ENCODE assay signal across 22 mouse cellular contexts in genomic region chr14:46956121-46956520, GRCm38 (mm10).
A peak's percentile ranks its signal among the peaks of the same experiment; 100 is the strongest.
DNase-seq lines count a peak whose midpoint lies in the region; ATAC-seq and TF ChIP-seq lines count a peak whose summit lies in the region.
"Had no signal": no experiment of that assay in that cellular context is flagged by ENCODE, and none has a peak within 500 bp of the region (broad histone marks: within the 10 kb centered on the region; RNA-seq: fewer than 3 reads in every experiment).

No protein-coding gene starts in this region.

- no peak for TF ChIP-seq CTCF in heart, adult 2 months (IDR thresholded peaks at IDR 0.05)

- peaks cover 3% of the 10 kb centered on the region for H3K79me2 ChIP-seq in heart, adult 2 months (replicated peaks; ENCODE audit: control insufficient read depth, insufficient read depth, low read length)

- no peak overlapping the region for H3K4me2 ChIP-seq in kidney, embryonic 15.5 days
- no peak overlapping the region for H3K4me2 ChIP-seq in embryonic facial prominence, embryonic 11.5 days (ENCODE audit: low read depth, low read length)
- H3K4me2 ChIP-seq: hindbrain, embryonic 12.5 days; limb, embryonic 13.5 days; liver, embryonic 15.5 days; neural tube, embryonic 15.5 days; stomach, embryonic 15.5 days had no signal

- H3K4me1 ChIP-seq in heart, embryonic 10.5 days: peaks cover 48% of the 10 kb centered on the region
- peaks cover 7% of the 10 kb centered on the region for H3K4me1 ChIP-seq in heart, adult 2 months (ENCODE audit: control insufficient read depth, insufficient read depth, low read length)
- H3K4me1 ChIP-seq in kidney, embryonic 15.5 days: peaks cover 31% of the 10 kb centered on the region
- H3K4me1 ChIP-seq in embryonic facial prominence, embryonic 11.5 days (ENCODE audit: control insufficient read depth, insufficient read depth, low read length): no peaks in the 10 kb centered on the region
- H3K4me1 ChIP-seq: liver, embryonic 15.5 days had no signal

- ATAC-seq in kidney, embryonic 15.5 days (replicated peaks; ENCODE audit: low FRiP score): no peak
- no peak for ATAC-seq in embryonic facial prominence, embryonic 11.5 days (replicated peaks; ENCODE audit: insufficient number of reproducible peaks, low FRiP score, low TSS enrichment, low read depth)
- ATAC-seq: midbrain, embryonic 16.5 days had no signal

- no peak for DNase-seq in heart, embryonic 10.5 days (ENCODE audit: low spot score)
- no peak for DNase-seq in heart, adult 2 months
- DNase-seq in kidney, adult 11 months: no peak
- peak; percentile 63 for DNase-seq in embryo, embryonic 10.5 days (ENCODE audit: low spot score)
- peak; percentile 43 for DNase-seq in embryonic facial prominence, embryonic 11.5 days (ENCODE audit: low spot score)
- DNase-seq in frontal cortex, postnatal 36 days (ENCODE audit: low spot score in 2 of 2): no peak
- DNase-seq: adrenal gland, adult 2 months; cerebellum, adult 11 months; cerebellum, postnatal 10 days; heart, postnatal 14 days; thymus, postnatal 25 days had no signal

- peaks cover 5% of the 10 kb centered on the region; the same call in 1 of the 2 replicates for H3K36me3 ChIP-seq in heart, embryonic 10.5 days
- peaks cover 4% of the 10 kb centered on the region; the same call in 1 of the 2 replicates for H3K36me3 ChIP-seq in heart, adult 2 months (ENCODE audit: control insufficient read depth, insufficient read depth, low read length)
- H3K36me3 ChIP-seq in kidney, embryonic 15.5 days: no peaks in the 10 kb centered on the region
- no peaks in the 10 kb centered on the region for H3K36me3 ChIP-seq in embryonic facial prominence, embryonic 11.5 days (replicated peaks; ENCODE audit: control insufficient read depth, insufficient read depth, low read depth, low read length)
- H3K36me3 ChIP-seq: hindbrain, embryonic 12.5 days; limb, embryonic 13.5 days; liver, embryonic 15.5 days; midbrain, embryonic 10.5 days; neural tube, embryonic 15.5 days; stomach, embryonic 15.5 days had no signal

- H3K9me3 ChIP-seq in heart, embryonic 10.5 days: no peaks in the 10 kb centered on the region
- H3K9me3 ChIP-seq in kidney, embryonic 15.5 days (replicated peaks): no peaks in the 10 kb centered on the region
- no peaks in the 10 kb centered on the region for H3K9me3 ChIP-seq in embryonic facial prominence, embryonic 11.5 days (replicated peaks; ENCODE audit: control insufficient read depth, low read length)
- H3K9me3 ChIP-seq: hindbrain, embryonic 12.5 days; limb, embryonic 13.5 days; liver, embryonic 15.5 days; midbrain, embryonic 10.5 days; neural tube, embryonic 15.5 days; stomach, embryonic 15.5 days had no signal

- H3K9ac ChIP-seq in heart, adult 2 months (ENCODE audit: low read depth, low read length): no peak overlapping the region
- no peak overlapping the region for H3K9ac ChIP-seq in kidney, embryonic 15.5 days
- no peak overlapping the region for H3K9ac ChIP-seq in embryonic facial prominence, embryonic 11.5 days (replicated peaks; ENCODE audit: low read length)
- H3K9ac ChIP-seq: hindbrain, embryonic 12.5 days; limb, embryonic 13.5 days; liver, embryonic 15.5 days; neural tube, embryonic 15.5 days; stomach, embryonic 15.5 days had no signal

- TF ChIP-seq POLR2A in heart, adult 2 months (IDR thresholded peaks at IDR 0.05; ENCODE audit: insufficient read depth, low read depth, low read length): no peak

- peak overlapping the region; percentile 52; the same call in 1 of the 2 replicates for H3K27ac ChIP-seq in heart, embryonic 10.5 days
- no peak overlapping the region for H3K27ac ChIP-seq in heart, adult 2 months
- H3K27ac ChIP-seq in kidney, embryonic 15.5 days: peak overlapping the region; percentile 51; the same call in 1 of the 2 replicates
- no peak overlapping the region for H3K27ac ChIP-seq in embryonic facial prominence, embryonic 11.5 days (replicated peaks; ENCODE audit: low read depth, low read length)
- H3K27ac ChIP-seq: hindbrain, embryonic 12.5 days; limb, embryonic 13.5 days; liver, embryonic 15.5 days; macrophage; midbrain, embryonic 10.5 days; neural tube, embryonic 15.5 days; stomach, embryonic 15.5 days had no signal

- H3K4me3 ChIP-seq in heart, embryonic 10.5 days: no peak overlapping the region
- no peak overlapping the region for H3K4me3 ChIP-seq in heart, adult 2 months
- H3K4me3 ChIP-seq in kidney, embryonic 15.5 days (replicated peaks): no peak overlapping the region
- no peak overlapping the region for H3K4me3 ChIP-seq in embryonic facial prominence, embryonic 11.5 days (ENCODE audit: low read depth, low read length)
- H3K4me3 ChIP-seq: hindbrain, embryonic 12.5 days; limb, embryonic 13.5 days; liver, embryonic 15.5 days; midbrain, embryonic 10.5 days; myocyte; neural tube, embryonic 15.5 days; stomach, embryonic 15.5 days had no signal

- no peaks in the 10 kb centered on the region for H3K27me3 ChIP-seq in heart, embryonic 10.5 days (ENCODE audit: insufficient read depth, poor library complexity, severe bottlenecking)
- H3K27me3 ChIP-seq in heart, adult 2 months (ENCODE audit: control insufficient read depth, insufficient read depth, low read length): no peaks in the 10 kb centered on the region
- no peaks in the 10 kb centered on the region for H3K27me3 ChIP-seq in kidney, embryonic 15.5 days
- no peaks in the 10 kb centered on the region for H3K27me3 ChIP-seq in embryonic facial prominence, embryonic 11.5 days (ENCODE audit: control insufficient read depth, insufficient read depth, low read length)
- H3K27me3 ChIP-seq: hindbrain, embryonic 12.5 days; limb, embryonic 13.5 days; liver, embryonic 15.5 days; neural tube, embryonic 15.5 days; Patski; stomach, embryonic 15.5 days had no signal

- no peak for TF ChIP-seq EP300 in heart, adult 2 months (IDR thresholded peaks at IDR 0.05; ENCODE audit: insufficient read depth, low read depth, low read length)

- intact Hi-C loops in heart, adult 2 months (cut with DNase I): no loop called here

- WGBS in heart, embryonic 10.5 days: 59% methylated on average over 7 of the region's 7 CpGs
- 65% methylated on average over 7 of the region's 7 CpGs for WGBS in heart, adult 2 months
- WGBS in kidney, embryonic 15.5 days: 12% methylated on average over 7 of the region's 7 CpGs
- 23% methylated on average over 7 of the region's 7 CpGs for WGBS in embryonic facial prominence, embryonic 11.5 days

Comparison
In these comparisons a context has a peak if more than half of its experiments do, and no peak if none do; other contexts are left out.
1. H3K27ac ChIP-seq: peak in heart, embryonic 10.5 days (single experiment) and kidney, embryonic 15.5 days (single experiment); none in heart, adult 2 months (single experiment) and embryonic facial prominence, embryonic 11.5 days (single experiment).
2. DNase-seq: peak in embryo, embryonic 10.5 days (single experiment) and embryonic facial prominence, embryonic 11.5 days (single experiment); none in heart, embryonic 10.5 days (single experiment), heart, adult 2 months (0 of 2), kidney, adult 11 months (single experiment) and frontal cortex, postnatal 36 days (0 of 2).